Mouse (Mus musculus) megakaryocyte, embryonic 14.5 days (primary cell): Measurements from ENCODE around the gene Pdcd1.

ENCODE experiments used
- FLI1 ChIP-seq: IDR thresholded peaks from 2 replicates; pipeline ENCODE4 v1.6.1; 2012; ENCODE audit warnings: low read length, inconsistent platforms, mixed read lengths
- GATA1 ChIP-seq: IDR thresholded peaks from 3 replicates; pipeline ENCODE4 v1.6.1; 2012; ENCODE audit warnings: mixed read lengths, low read length, inconsistent platforms, borderline replicate concordance

DNA sequence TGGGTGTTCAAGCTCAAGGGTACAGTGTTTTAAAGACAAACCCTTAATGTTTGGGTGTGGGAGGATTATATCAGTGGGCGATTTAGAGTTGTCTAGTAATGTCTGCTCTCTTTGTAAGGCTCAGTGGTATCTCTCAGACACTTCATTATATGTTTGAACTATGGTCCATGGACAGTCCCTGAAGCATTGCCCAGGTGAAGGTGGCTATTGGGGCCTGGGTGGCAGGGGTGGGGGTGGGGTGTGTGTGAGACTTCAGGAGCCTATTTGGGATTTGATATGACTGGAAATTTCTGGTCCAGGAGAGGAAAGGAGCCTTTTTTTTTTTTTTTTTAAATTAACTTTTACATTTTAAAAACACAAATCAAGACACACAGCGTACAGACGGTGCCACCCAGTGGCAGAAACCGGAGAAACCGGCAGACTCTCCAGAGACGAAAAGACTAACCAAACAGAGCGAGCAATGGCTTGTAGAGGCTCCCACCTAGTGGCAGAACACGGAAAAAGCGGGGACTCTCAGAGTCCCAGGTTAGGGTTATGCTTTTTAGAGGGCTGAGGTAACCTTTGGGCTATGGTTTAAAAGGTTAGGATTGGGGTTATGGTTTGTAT lies 26.6 kb upstream of the Pdcd1 start:
- no peak for TF ChIP-seq GATA1
- no peak for TF ChIP-seq FLI1
